Mouse (Mus musculus) urinary bladder, postnatal 4 days (tissue): ENCODE results near the gene Hoxa9.

Source experiments
- DNase-seq, 2 experiments: peaks; one replicate each; pipeline ENCODE4 v3.0.0; 2021 to 2022; ENCODE audit warnings: low spot score in 2 of 2

The Hoxa9 gene

DNA sequence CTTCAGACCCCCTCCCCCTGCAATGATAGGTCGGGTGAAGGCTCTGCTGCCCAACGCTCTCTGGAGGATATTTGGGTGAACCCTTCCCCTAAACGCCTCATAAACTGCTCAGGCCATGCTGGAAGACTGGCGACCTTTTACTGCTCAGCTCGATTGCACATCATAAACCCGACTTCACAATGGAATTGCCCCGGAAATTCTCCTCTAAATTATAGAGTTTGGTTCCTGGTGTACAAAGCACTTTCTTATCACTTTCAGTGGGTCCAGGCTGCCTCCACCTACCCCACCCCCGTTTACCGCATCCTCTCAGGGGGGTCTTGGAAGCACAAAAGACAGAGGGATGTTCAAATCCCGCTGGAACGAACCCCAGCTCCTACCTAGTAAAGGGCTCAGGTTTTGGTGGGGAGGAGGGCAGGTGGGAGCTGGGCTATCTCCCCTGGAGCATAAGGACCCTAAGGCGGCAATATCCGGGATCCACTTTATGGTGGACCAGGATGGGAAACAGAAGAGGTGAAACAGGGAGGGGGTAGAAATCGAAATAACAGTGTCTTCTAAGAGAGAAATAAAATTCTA is 12.2 kb downstream of the Hoxa9 start:
- no peak for DNase-seq

DNA sequence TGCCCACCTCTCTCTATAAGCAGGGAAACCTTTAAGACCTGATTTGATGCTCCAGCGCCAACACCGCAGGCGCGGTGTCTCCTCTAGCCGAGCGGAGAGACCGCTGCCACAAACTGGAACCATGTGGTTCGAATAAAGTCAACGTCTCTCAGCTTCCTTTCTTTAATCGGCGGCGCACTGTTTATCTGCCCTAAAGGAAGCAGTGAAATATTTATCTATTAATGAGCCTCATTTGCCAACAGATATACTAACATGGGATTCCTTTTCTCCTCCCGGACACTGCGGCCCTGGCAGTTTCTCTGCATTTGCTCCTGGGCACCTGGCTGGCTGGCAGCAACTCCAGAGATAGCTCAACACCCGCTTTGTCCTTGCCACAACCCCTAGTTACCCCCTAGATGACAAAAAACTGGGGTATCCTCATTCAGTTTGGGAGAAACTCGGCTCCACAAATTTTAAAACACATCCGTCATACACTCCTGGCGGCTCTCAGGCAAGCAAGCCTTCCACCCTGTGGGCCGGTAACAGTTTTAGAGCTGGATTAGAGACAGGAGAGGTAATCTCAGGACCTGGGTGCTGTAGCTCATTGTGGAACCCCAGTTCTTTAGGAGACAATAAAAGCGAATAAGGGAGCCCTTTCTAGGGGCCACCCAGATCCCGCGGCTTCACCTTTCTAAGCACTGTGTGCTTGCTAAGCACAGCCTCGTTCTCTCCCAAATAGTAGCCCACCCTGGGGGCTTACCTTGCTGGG is 12.8 kb downstream of the Hoxa9 start:
- DNase-seq: peak in 1 of 2 experiments; percentile 16

DNA sequence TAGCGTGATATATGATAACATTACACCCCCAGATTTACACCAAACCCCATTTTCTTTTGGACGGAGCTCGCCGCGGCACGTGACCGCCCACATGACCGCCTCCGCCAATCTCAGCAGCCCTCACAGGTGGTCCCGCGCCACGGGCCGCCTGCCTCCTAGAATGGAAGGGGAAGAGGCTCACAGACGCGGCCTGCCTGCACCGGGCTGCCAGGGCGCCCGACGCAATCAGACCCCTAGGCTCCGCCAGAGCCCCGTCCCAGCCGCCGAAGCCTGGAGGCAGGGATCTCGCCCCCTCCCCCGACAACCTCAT is 13.5 kb downstream of the Hoxa9 start:
- peak; percentile 80 to 83 for DNase-seq

DNA sequence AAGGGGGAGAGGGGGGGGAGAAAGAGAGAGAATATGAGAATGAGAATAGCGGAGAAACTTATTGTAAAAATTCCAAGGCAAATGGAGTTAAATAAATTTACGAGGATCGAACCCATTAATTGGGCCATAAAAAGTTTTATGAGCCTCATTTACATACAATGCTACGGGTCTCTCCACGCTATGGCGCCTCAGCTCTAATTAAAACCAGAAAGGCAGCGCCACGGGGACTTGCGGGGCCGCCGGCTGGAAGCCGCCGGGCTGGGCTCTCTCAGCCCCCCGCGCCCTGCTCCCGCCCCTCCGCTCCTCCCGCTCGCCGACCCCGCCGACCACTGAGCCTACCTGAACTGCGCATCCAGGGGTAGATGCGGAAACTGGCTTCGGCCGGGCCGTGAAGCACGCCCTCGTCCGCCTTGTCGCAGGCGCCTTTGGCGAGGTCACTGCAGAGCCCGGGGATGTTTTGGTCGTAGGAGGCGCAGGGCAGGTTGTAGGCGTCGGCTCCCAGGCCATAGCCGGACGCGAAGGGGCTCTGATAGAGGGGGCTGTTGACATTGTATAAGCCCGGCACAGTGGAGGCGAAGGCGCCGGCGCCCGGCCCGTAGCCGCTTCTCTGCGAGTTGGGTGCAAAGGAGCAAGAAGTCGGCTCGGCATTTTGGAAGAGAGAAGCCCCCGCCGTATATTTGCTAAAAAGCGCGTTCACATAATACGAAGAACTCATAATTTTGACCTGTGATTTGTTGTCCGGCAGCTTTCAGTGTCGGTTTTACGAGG is 14.0 kb downstream of the Hoxa9 start:
- peak; percentile 33 to 59 for DNase-seq

DNA sequence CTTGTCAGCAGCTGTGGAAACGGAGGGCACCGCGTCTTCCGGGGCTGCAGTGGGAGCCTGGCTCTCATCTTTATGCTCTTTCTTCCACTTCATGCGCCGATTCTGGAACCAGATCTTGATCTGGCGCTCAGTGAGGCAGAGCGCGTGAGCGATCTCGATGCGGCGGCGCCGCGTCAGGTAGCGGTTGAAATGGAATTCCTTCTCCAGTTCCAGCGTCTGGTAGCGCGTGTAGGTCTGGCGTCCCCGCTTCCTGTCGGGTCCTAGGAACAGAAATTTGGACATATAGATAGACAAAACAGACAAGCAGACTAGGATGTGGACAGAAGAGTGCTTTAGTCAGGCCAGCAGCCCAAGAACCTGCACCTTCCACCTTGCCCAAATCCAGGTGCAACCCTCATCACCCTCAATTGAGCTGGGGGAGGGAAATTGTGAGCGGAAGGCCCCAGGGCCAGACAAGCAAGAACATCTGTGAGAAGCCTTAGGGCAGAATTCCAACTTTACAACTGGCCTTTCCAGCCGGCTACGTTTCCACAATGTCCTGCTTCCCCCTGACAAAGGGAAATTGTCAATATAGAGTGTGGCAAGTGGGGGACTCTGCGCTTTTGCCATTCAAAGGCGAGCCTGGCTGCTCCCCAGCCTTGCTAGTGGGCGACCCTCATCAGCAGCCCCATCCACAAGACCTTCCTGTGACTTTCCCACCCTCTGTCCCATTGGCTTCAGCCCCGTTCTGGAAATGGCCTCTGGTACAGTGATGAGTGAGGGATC is 14.9 kb downstream of the Hoxa9 start:
- DNase-seq: peak; percentile 19 to 58

DNA sequence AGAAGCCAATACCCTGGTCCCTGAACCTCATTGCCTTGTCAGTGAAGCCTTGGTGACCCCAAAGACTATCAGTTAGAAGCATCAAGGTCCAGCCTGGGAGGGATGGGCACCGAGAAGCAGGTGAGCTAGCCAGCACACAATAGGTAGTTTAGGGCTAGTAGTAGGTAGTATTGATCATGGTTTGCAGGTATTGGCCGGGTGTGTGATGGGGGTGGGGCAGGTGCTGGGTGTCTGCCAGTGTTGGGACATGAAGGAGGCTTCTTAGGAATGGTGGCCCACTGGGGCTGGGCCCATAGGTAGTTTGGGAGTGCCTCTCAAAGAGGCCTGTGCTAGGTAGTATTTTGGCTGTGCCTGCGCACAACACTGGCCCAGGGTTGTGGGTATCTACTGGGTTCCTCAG is 15.8 kb downstream of the Hoxa9 start:
- peak in 1 of 2 experiments; percentile 17 for DNase-seq

DNA sequence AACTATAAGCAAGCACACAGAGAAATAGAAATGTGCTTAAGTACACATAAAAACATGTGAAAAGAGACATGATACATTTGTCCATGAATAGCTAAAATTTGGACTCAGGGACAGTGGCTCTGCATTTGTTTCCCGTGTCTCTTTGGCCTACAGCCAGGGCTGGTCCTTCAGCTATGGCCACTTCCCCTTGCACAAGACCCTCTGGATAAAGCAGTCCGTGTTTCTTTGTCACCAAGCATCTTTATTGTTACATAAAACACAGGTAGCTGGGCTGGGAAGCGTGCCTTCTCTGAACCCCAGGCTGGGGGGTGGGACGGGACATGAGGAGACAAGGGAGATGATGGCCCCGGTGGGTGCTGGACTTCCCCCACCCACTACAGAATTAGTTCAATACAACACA is 16.6 kb downstream of the Hoxa9 start:
- DNase-seq: no peak

DNA sequence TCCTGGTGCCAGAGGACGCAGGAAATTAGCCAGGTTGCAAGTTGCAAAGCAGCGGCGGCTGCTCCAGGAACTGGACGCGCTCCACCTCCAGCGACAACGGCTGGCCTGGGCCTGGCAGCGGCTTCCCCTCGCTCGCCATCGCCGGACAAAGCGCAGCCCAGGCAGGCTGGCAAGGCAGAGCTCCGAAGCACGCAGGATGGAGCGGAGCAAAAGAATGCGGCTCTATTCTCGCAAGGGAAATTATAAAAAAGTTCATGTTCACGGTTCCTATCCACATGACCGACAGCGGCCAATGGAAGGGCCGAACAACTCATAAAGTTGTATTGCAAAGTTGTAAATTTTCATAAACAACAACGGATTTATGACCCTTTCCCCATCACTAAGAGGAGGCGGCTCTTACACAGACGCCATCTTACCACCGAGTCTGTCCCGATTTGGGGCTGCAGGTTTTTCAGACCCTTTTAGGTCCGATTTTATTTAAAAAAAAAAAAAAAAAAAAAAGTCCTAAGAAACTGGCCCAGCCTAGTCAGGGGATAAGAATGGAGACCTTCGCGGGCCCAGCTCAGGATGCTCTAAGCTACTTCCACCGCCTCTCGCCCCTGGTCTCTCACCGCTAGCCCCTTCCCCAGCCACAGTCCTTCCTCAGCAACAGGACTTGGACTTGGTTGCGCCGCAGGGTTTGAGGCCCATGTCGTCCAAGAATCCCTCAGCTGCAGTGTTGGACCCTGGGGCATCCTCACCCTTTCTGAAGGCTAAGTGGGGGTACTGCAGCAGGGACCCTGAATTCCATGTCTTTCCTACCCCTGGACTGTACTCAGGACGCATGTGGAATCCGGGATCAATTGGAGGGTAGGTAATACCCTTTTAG is 17.5 kb downstream of the Hoxa9 start, which contains the start of the genes Hoxa3 and Gm28308:
Gene Hoxa3 (minus strand): TSS at position 218 of the 868 bp plus-strand sequence.
Gene Gm28308 (minus strand): TSS at position 221 of the 868 bp plus-strand sequence.
- peak; percentile 60 to 62 for DNase-seq

DNA sequence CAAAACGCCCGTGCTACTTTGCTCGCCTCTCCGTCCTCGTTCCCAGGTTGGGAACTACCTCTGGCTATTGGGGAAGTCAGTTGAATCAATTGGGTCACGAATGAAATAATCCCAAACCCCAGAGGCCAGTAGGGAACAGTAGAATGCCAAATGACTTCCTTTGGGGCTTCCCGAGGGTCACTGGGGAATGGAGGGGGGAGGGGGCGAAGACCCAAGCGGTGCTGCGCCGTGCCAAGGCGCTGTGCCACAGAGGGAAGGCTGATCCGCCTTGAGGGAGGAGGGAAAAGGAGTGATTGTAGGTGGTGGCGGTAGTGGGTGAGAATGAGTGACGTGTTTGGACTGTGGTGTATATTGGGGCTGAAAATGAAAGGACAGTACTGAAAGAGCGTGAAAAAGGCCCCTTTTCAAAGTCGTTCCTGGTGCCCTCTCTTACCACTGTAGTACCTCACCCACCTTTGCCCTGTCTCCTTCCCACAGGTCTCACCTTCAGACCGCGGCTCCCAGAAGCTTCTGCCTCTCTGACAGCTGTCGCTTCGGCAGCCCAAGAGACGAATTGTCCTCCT is 18.3 kb downstream of the Hoxa9 start:
- peak in 1 of 2 experiments; percentile 18 for DNase-seq

DNA sequence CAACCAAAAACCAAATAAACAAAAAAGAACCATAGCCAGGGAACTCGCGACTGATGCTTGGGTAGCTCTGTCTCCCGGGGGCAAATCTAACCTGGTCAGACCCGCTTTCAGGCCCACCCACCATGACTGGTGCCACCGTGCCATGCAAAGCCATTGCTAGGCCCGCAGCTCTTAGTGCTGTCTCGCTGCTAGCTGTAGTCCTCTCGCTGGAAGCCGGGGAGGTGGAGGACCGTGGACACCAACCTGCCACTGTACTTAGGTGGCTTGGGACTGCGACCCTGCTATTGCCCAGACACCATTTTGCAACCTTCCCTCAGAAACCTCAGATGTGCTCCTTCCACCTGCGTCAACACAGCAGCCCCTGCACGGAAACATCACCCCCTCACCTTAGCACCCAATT is 18.9 kb downstream of the Hoxa9 start:
- peak; percentile 19 to 59 for DNase-seq

DNA sequence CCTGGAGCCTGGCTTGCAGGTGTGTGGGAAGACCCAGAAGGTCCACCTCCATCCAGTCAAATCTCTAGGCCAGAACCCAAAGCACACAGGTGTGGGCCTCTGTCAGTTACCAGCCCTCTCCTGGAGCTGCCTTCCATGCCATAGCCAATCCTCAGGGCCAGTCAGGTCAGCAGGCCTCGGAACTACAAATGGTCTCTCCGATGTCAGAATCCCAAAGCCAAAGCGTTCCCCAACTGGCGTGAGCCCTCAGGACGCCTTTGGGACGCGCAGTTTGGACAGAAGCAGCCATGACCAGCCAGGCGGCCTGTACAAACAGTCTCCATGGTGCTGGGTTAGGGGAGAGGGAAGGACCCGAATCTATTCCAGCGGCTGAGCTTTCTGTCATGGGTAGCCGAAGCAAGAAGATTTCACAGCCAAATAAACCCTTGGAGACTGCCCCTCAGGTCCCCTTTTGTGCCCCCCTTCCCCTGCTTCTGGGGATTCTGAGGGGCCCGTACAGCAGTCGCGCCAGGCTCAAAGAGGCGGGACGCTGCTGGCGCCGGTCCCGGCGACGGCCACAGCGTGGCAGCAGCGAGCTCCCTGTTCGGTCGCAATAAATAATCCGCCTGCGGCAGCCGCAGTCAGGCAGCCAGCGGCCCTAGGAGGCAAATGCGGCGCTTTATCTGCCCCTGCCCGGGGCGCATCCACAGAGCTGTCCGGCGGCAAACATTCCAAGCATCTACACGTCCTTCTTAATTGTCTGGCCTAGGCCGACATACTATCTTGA is 19.5 kb downstream of the Hoxa9 start:
- peak; percentile 73 to 81 for DNase-seq

DNA sequence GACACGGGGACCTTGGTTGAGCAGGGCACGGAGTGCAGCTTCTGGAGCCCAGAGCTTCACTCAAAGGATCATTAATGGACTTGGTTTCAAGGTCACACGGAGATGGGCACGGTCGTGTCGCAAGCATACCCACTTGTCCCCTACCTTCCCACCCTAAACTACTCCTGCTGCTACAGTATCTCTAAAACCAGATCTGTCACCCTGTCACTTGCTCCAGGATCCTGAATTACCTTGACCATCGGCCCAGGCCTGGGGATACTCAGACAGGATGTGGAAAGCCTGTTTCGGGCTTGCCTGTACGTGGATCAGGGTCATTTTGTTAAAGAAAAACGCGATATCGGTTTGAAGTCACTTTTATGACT is 21.2 kb downstream of the Hoxa9 start:
- DNase-seq: peak in 1 of 2 experiments; percentile 16

DNA sequence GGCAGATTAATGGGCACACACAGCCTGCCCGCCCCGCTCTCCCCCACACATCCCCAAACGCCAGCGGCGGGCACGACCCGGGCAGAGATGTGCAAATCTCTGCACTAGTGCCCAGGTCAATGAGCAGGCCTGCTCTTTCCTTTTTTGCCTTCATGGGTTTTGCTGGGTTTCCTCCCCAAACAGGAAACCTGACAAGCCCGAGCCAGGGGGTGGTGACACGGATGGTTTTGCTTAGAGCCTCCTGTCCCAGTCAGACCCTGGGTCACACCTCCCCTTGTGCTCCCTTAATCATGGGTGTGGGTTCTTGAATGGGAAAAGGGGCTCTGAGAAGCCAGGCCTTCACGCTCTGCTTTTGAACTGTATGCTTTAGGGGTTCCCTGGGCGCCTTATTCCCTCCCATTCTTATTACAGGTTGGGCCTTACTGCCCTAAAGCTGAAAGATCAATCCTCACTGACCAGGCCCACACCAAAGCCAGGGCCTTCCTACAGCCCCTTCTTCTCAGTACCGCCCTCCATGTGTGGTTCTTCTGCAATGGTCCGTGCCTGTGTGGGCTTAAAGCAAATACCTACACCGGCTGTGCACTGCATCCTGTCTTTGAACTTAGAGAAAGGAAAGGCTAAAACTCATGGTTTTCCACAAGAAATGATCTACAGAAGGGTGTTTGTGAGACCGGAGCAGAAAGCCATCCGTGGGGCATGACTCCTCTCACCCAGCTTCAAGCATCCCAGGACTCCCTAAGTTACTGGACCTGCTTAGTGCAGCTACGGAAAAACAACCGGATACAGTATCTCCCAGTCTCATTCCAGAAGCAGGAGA is 21.8 kb downstream of the Hoxa9 start:
- no peak for DNase-seq

DNA sequence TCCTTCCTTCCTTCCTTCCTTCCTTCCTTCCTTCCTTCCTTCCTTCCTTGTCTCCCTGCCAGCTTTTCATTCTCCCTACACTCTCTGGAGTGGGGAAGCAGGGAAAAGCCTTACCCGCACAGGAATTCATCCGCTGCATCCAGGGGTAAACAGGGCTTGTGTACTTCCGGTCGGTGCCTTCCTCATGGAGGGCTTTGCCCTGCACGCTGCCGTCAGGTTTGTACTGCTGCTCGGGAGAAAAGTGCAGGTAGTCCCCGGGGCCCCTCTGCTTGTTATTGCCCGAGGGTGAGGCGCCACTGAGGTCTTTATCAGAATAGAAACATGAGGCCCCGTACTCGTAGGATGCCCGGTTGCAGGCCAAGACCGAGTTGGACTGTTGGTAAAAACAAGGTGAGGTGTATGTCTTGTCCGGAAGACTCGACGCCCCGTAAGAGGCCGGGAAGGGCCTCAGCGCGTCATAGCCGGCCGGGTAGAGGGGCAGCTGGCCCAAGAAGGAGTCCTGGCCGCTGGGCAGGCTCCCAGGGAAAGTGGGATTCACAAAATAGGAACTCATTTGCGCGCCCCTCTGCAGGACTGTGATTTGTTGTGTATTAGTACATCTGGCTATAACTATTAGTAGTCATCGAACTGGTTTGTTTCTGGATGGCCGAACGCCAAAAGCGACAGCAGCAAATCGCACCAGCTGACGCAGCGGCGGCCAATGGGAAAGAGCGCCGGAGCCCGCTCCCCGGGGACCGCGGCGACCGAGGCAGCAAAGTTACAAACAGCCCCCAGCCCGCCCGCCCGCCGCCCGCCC is 22.6 kb downstream of the Hoxa9 start, which contains the start of gene Hoxa6:
Gene Hoxa6 (minus strand): TSS at position 651 of the 796 bp plus-strand sequence.
- DNase-seq: no peak

DNA sequence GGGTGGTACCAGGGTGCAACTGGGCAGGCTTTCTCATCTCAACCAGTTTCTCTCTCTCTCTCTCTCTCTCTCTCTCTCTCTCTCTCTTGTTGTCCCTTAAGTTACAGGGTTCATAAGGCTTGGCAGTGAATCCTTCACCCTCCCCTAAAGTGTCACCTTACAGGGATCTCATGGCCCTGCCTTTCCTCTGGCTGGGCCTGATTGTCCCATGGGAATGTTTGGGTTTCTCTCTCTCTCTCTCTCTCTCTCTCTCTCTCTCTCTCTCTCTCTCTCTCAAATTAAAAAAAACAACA is 23.3 kb downstream of the Hoxa9 start:
- no peak for DNase-seq

DNA sequence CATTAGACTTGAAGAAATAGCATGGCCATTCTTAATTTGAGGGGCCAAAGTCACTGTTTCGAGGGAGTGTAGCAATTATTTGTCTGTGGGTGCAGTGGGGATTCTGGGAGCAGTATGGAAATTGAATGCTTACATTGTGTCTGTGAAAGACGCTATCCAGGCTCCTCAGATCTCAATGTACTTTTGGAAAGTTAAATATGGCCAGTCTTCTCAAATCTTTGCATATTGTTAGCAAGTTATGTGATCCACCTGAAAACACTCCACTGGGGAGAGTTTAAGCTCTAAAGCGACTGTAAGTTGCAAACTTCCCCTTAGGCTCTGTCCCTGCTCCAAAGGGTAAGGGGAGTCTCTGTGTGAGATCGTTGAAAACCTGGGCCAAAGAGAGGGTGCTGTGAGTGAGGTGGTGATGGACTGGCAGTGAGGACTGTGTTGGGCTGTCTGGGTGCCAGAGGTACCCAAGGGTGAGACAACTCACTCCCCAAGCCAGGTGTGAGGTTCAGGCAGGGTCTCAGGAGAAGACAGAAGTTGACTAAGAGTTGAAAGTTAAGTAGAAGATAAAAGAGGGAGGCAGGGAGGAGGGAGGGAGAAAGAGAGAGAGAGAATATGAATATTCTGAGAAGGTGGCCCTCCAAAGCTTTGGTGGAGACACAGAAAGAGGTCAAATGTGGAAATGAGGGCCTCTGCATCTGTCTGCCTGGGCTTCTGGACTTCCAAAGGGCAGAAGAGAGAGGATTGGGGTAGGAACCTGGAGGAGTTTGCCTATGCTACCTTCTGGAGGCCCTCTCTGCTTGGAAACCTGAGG is 23.8 kb downstream of the Hoxa9 start:
- DNase-seq: no peak
